Mouse (Mus musculus) bone marrow macrophage, adult 2 months (primary cell): ENCODE data around the gene Ezh1.

Experiments
- CTCF ChIP-seq: IDR thresholded peaks from 2 replicates; pipeline ENCODE4 v1.5.1; 2012; ENCODE audit warnings: low read depth, mild to moderate bottlenecking, low read length, moderate library complexity
- POLR2A ChIP-seq: IDR thresholded peaks from 2 replicates; pipeline ENCODE4 v1.6.1; 2012; ENCODE audit warnings: mild to moderate bottlenecking, low read depth, low read length, borderline replicate concordance

- TF ChIP-seq POLR2A (no peak), CTCF (peak; percentile 83)
Observed at GRCm38 (mm10) chr11:101180846-101181740, 45.2 kb downstream of the Ezh1 start.
